Comparison of ENCODE assay signal across 24 mouse cellular contexts in the genomic region with DNA sequence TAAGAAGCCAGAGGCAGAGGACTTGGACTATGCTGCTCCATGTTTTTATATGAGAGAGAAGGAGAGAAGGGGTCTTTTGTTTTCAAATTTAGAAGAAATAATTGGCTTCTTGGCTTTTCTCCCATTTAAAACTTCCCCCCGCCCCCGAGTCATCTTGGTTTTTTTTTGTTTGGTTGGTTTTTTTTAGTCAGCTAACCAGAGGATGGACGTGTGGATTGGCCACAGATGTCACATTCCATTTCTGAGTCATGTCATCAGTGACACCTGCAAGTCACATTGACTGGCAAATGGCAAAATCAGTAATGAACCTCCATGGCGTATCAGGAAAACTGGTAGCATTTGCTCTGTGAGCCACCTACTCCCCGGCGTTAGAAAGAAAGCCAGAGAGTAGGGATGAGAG.
DNase-seq lines count a peak whose midpoint lies in the region; ATAC-seq and TF ChIP-seq lines count a peak whose summit lies in the region.
"Had no signal": no experiment of that assay in that cellular context is flagged by ENCODE, and none has a peak within 500 bp of the region (broad histone marks: within the 10 kb centered on the region; RNA-seq: fewer than 3 reads in every experiment).

No protein-coding gene starts in this region.

- TF ChIP-seq EP300 in CH12.LX (IDR thresholded peaks at IDR 0.05; ENCODE audit: low read length) = no peak

- no peak overlapping the region for H3K9ac ChIP-seq in CH12.LX (ENCODE audit: insufficient read depth, low read depth)
- H3K9ac ChIP-seq in forebrain, embryonic 15.5 days (replicated peaks) = no peak overlapping the region

- H3K79me2 ChIP-seq in C2C12 (ENCODE audit: control insufficient read depth, insufficient read depth) (no peaks in the 10 kb centered on the region), CH12.LX (replicated peaks; ENCODE audit: control insufficient read depth, extremely low read depth, insufficient read depth, poor library complexity, severe bottlenecking) (no peaks in the 10 kb centered on the region), myocyte (ENCODE audit: control insufficient read depth, insufficient read depth) (no peaks in the 10 kb centered on the region)

- H3K4me2 ChIP-seq in CH12.LX (ENCODE audit: insufficient read depth, low read depth, poor library complexity, severe bottlenecking) (no peak overlapping the region), myocyte (ENCODE audit: low read depth) (no peak overlapping the region)
- H3K4me2 ChIP-seq in forebrain, embryonic 15.5 days (replicated peaks) = no peak overlapping the region

- no peaks in the 10 kb centered on the region for H3K9me3 ChIP-seq in CH12.LX (replicated peaks; ENCODE audit: low read length)
- no peaks in the 10 kb centered on the region for H3K9me3 ChIP-seq in forebrain, embryonic 15.5 days
- H3K9me3 ChIP-seq: G1E had no signal

- TF ChIP-seq RAD21 in CH12.LX (IDR thresholded peaks at IDR 0.05; ENCODE audit: low read depth, low read length) = no peak

- TF ChIP-seq POLR2A in CH12.LX (IDR thresholded peaks at IDR 0.05; ENCODE audit: low read depth, low read length) = no peak
- TF ChIP-seq POLR2A in myocyte (IDR thresholded peaks at IDR 0.05; ENCODE audit: insufficient read length, low read depth) = no peak

- H3K27ac ChIP-seq in CH12.LX (ENCODE audit: insufficient read depth, low read depth) = no peak overlapping the region
- H3K27ac ChIP-seq in forebrain, embryonic 15.5 days (replicated peaks) = no peak overlapping the region

- H3K4me3 ChIP-seq in C2C12 (ENCODE audit: insufficient read depth, poor library complexity, severe bottlenecking) (no peak overlapping the region), CH12.LX (replicated peaks in 1 of 3; ENCODE audit: low read depth in 2 of 3, low read length in 2 of 3, poor library complexity in 1 of 3) (no peak overlapping the region), myocyte (no peak overlapping the region)
- no peak overlapping the region for H3K4me3 ChIP-seq in forebrain, embryonic 15.5 days

- dilution Hi-C loops in CH12.LX (cut with MboI; ENCODE audit: extremely low pct_ligation_motif_present, extremely low pct_unique_long_range_greater_than_20kb, low sequenced_read_pairs) = no loop called here

- DNase-seq in CH12.LX (ENCODE audit: extremely low read depth) = peak; percentile 21
- DNase-seq in Muller cell, postnatal 12 days (ENCODE audit: inconsistent ontology term) = peak; percentile 67
- no peak for DNase-seq in gastrocnemius, postnatal 10 days
- DNase-seq in cerebellum, postnatal 14 days = no peak
- DNase-seq: adrenal gland, adult 2 months; adrenal gland, adult 8-10 months; adrenal gland, postnatal 10 days; adrenal gland, postnatal 14 days; adrenal gland, postnatal 25 days; adrenal gland, postnatal 36 days; B cell, adult 2 months; cerebellum, adult 11 months; cerebellum, adult 11-12 months; cerebellum, adult 18-20 months; cerebellum, adult 2 months; cerebellum, adult 8-10 months had no signal

- ATAC-seq in forebrain, embryonic 15.5 days (replicated peaks) = no peak
- no peak for ATAC-seq in megakaryocyte progenitor cell, adult 5-6 weeks (replicated peaks; ENCODE audit: poor library complexity)
- ATAC-seq: activated CD4-positive, CD25-positive, alpha-beta regulatory T cell, adult 4 months; CD4-positive, CD25-positive, alpha-beta regulatory T cell, adult 4 months; Patski had no signal

- H3ac ChIP-seq in C2C12 (ENCODE audit: control insufficient read depth, insufficient read length, low read depth) = no peak overlapping the region
- H3ac ChIP-seq in myocyte (ENCODE audit: control insufficient read depth, insufficient read length) = no peak overlapping the region

- no peaks in the 10 kb centered on the region for H3K79me3 ChIP-seq in C2C12 (ENCODE audit: low read depth)

- H3K27me3 ChIP-seq in C2C12 (ENCODE audit: control insufficient read depth, insufficient read depth, insufficient read length) = no peaks in the 10 kb centered on the region
- no peaks in the 10 kb centered on the region for H3K27me3 ChIP-seq in CH12.LX (replicated peaks)
- no peaks in the 10 kb centered on the region for H3K27me3 ChIP-seq in myocyte (ENCODE audit: control insufficient read depth, insufficient read depth, insufficient read length)
- H3K27me3 ChIP-seq in forebrain, embryonic 15.5 days = no peaks in the 10 kb centered on the region
- H3K27me3 ChIP-seq: Patski had no signal

- TF ChIP-seq CTCF in C2C12 (IDR thresholded peaks at IDR 0.05; ENCODE audit: control insufficient read depth, insufficient read depth, insufficient read length) (no peak), CH12.LX (conservative IDR thresholded peaks at IDR 0.05 in 1 of 2, IDR thresholded peaks at IDR 0.05 in 1 of 2; ENCODE audit: low read depth in 2 of 2, low read length in 2 of 2) (no peak)

- WGBS in forebrain, embryonic 15.5 days = 81% methylated on average over 6 of the region's 6 CpGs

- in situ Hi-C loops in CH12.LX (cut with MboI; ENCODE audit: low pct_ligation_motif_present, low pct_unique_long_range_greater_than_20kb, low sequenced_read_pairs) = no loop called here

- H3K4me1 ChIP-seq in CH12.LX (ENCODE audit: control insufficient read depth in 1 of 2, insufficient read depth in 2 of 2) = peaks cover 0 to 7% of the 10 kb centered on the region in 2 experiments; a peak in 1 of 4 replicates
- H3K4me1 ChIP-seq in forebrain, embryonic 15.5 days = no peaks in the 10 kb centered on the region

- no peaks in the 10 kb centered on the region for H3K36me3 ChIP-seq in C2C12 (ENCODE audit: control insufficient read depth, insufficient read depth)
- no peaks in the 10 kb centered on the region for H3K36me3 ChIP-seq in CH12.LX (replicated peaks in 1 of 2; ENCODE audit: control insufficient read depth in 1 of 2, insufficient read depth in 1 of 2, low read length in 1 of 2)
- no peaks in the 10 kb centered on the region for H3K36me3 ChIP-seq in myocyte (ENCODE audit: control insufficient read depth, insufficient read depth)
- no peaks in the 10 kb centered on the region for H3K36me3 ChIP-seq in forebrain, embryonic 15.5 days
- H3K36me3 ChIP-seq: G1E had no signal

TF ChIP-seq in C2C12, 6 proteins besides CTCF, POLR2A, EP300 and RAD21:
- TF ChIP-seq MYOD1 (IDR thresholded peaks at IDR 0.05; ENCODE audit: control insufficient read depth, insufficient read length, low read depth) (peak; percentile 36), USF1 (IDR thresholded peaks at IDR 0.05; ENCODE audit: low read depth) (no peak), FOSL1 (IDR thresholded peaks at IDR 0.05; ENCODE audit: insufficient read depth, low read length, poor library complexity, severe bottlenecking) (no peak)

TF ChIP-seq in CH12.LX, 34 proteins besides CTCF, POLR2A, EP300 and RAD21:
- peak; percentile 61; the same call in 1 of the 2 replicates for TF ChIP-seq ZNF384 (IDR thresholded peaks at IDR 0.05; ENCODE audit: low read depth, low read length)
- TF ChIP-seq GABPA (IDR thresholded peaks at IDR 0.05; ENCODE audit: insufficient replicate concordance, low read depth, low read length) = no peak
- no peak for TF ChIP-seq NRF1 (IDR thresholded peaks at IDR 0.05; ENCODE audit: low read depth, low read length)
- TF ChIP-seq NELFE (IDR thresholded peaks at IDR 0.05; ENCODE audit: low read depth, low read length) = no peak
- TF ChIP-seq TCF12 (IDR thresholded peaks at IDR 0.05; ENCODE audit: low read depth, low read length) = 0 out of 2 replicates have a peak, but pooled peaks have one; percentile 25
- TF ChIP-seq CHD1 (IDR thresholded peaks at IDR 0.05; ENCODE audit: low read depth, low read length) = no peak
- TF ChIP-seq ZMIZ1 (IDR thresholded peaks at IDR 0.05; ENCODE audit: low read depth, low read length) = no peak
- TF ChIP-seq IRF4 (IDR thresholded peaks at IDR 0.05; ENCODE audit: low read depth, low read length) = peak; percentile 31; the same call in 1 of the 2 replicates
- no peak for TF ChIP-seq MAX (IDR thresholded peaks at IDR 0.05; ENCODE audit: low read length)
- TF ChIP-seq MAZ (IDR thresholded peaks at IDR 0.05; ENCODE audit: low read depth, low read length) = no peak
- TF ChIP-seq MEF2A (IDR thresholded peaks at IDR 0.05; ENCODE audit: borderline replicate concordance, low read depth, low read length) = no peak

TF ChIP-seq in myocyte, 11 proteins besides CTCF, POLR2A, EP300 and RAD21:
- TF ChIP-seq MYOD1 (IDR thresholded peaks at IDR 0.05; ENCODE audit: control insufficient read depth in 1 of 3, insufficient read length in 2 of 3, low read depth in 2 of 3) (peak in 2 of 3 experiments; percentile 30 to 63), POLR2AphosphoS2 (IDR thresholded peaks at IDR 0.05; ENCODE audit: insufficient read length, low read depth) (no peak)

Comparison
In these comparisons a context has a peak if more than half of its experiments do, and no peak if none do; other contexts are left out.
1. DNase-seq: peak in CH12.LX (single experiment) and Muller cell, postnatal 12 days (single experiment); none in gastrocnemius, postnatal 10 days (single experiment) and cerebellum, postnatal 14 days (0 of 2).